Mouse (Mus musculus) limb, embryonic 14.5 days (tissue): ENCODE data around the gene Brk1. TPM values are rescaled to one million over a fixed set of nuclear protein-coding genes. Genes with fewer than 3 reads are reported as not detected.

Source experiments
- ATAC-seq: fragments of 200-750 bp; cut with Nextera tagmentation; 2 replicates; pipeline ENCODE4 v1.8.0; 2017; ENCODE audit warnings: low read depth, moderate number of reproducible peaks, moderate TSS enrichment; ENCODE audit not compliant: low FRiP score
- DNase-seq: peaks from one replicate; pipeline ENCODE4 v3.0.0-alpha.2; 2015; ENCODE audit warnings: low spot score
- H3K27ac ChIP-seq: fragments of 300-500 bp; sonication (generic); replicated peaks from 2 replicates; pipeline ENCODE4 v1.5.1; 2014; ENCODE audit warnings: low read depth, mild to moderate bottlenecking, low read length, moderate library complexity, mixed read lengths
- H3K27me3 ChIP-seq: fragments of 300-500 bp; sonication (generic); 2 replicates; pipeline ENCODE4 v1.6.1; 2014; ENCODE audit warnings: low read length, mixed read lengths; ENCODE audit not compliant: control insufficient read depth, insufficient read depth
- H3K36me3 ChIP-seq: fragments of 300-500 bp; sonication (generic); 2 replicates; pipeline ENCODE4 v1.6.1; 2014; ENCODE audit warnings: mild to moderate bottlenecking, low read length, moderate library complexity, mixed read lengths; ENCODE audit not compliant: control insufficient read depth, insufficient read depth
- H3K4me1 ChIP-seq: fragments of 300-500 bp; sonication (generic); 2 replicates; pipeline ENCODE4 v1.6.1; 2014; ENCODE audit warnings: antibody characterized with exemption, low read length, mixed read lengths; ENCODE audit not compliant: control insufficient read depth, insufficient read depth
- H3K4me2 ChIP-seq: fragments of 300-500 bp; sonication (generic); replicated peaks from 2 replicates; pipeline ENCODE4 v1.6.1; 2014; ENCODE audit warnings: low read depth, mild to moderate bottlenecking, low read length, moderate library complexity; ENCODE audit not compliant: severe bottlenecking
- H3K4me3 ChIP-seq: fragments of 300-500 bp; sonication (generic); replicated peaks from 2 replicates; pipeline ENCODE4 v1.5.1; 2014; ENCODE audit warnings: low read length
- H3K9ac ChIP-seq: fragments of 300-500 bp; sonication (generic); 2 replicates; pipeline ENCODE4 v1.6.1; 2014; ENCODE audit warnings: mild to moderate bottlenecking, low read depth, low read length, moderate library complexity; ENCODE audit not compliant: severe bottlenecking
- H3K9me3 ChIP-seq: fragments of 300-500 bp; sonication (generic); 2 replicates; pipeline ENCODE4 v1.6.1; 2016; ENCODE audit warnings: low read length; ENCODE audit not compliant: control insufficient read depth
- POLR2A ChIP-seq: fragments of 200-500 bp; IDR thresholded peaks from 2 replicates; pipeline ENCODE4 v1.8.0; 2012; ENCODE audit warnings: inconsistent platforms, mild to moderate bottlenecking, moderate library complexity, borderline replicate concordance; ENCODE audit not compliant: insufficient read depth, insufficient read length; ENCODE audit errors: extremely low read depth
- WGBS: fragments of 180-500 bp; shearing (Covaris S2); extraction: QIAGEN DNeasy Blood & Tissue Kit; methylation state at CpG from one replicate; pipeline ENCODE4 v1.1.7; 2014; 5-methylcytosine and 5-hydroxymethylcytosine counted together
- polyA plus RNA-seq, 2 experiments: library from polyadenylated mRNA; depleted of rRNA in 1 of 2; stranded (reverse) in 1 of 2; unstranded in 1 of 2; fragments of >200 nt; fragmentation: Nextera tagmentation in 1 of 2; extraction: Ambion mirVana in 1 of 2; gene quantifications; 2 replicates each; pipeline versions ENCODE4 v1.2.1 to v1.2.3; 2012 to 2014

Brk1 gene
- polyA plus RNA-seq, 2 experiments = 211 to 251 TPM

- Histone ChIP-seq H3K27me3 (no peaks in the 10 kb centered on the region), H3K4me2 (no peak overlapping the region), H3K9me3 (no peaks in the 10 kb centered on the region), H3K4me3 (no peak overlapping the region), H3K9ac (no peak overlapping the region), H3K4me1 (0 out of 2 replicates have a peak, but pooled peaks cover 14% of the 10 kb centered on the region), H3K27ac (no peak overlapping the region), H3K36me3 (no peaks in the 10 kb centered on the region)
- WGBS = 84% methylated on average over 7 of the region's 7 CpGs
- no peak for TF ChIP-seq POLR2A
- no peak for ATAC-seq
- no peak for DNase-seq
Observed at GRCm38 (mm10) chr6:113664305-113664704, 59.7 kb downstream of the Brk1 start.

Other genes with a start within 250 kb of the Brk1 start
- 38.9 and 39.5 TPM in 2 replicates for gene Tada3, start 226.9 kb upstream of the Brk1 start, polyA plus RNA-seq (2012; rRNA removed)
- 41.2 and 43.9 TPM in 2 replicates for gene Tada3, start 226.9 kb upstream of the Brk1 start, polyA plus RNA-seq (2014; fragmentation: Nextera tagmentation; extraction: Ambion mirVana)
- gene Arpc4, start 226.7 kb upstream of the Brk1 start, polyA plus RNA-seq (2012; rRNA removed) = 99.1 and 107 TPM in 2 replicates
- gene Arpc4, start 226.7 kb upstream of the Brk1 start, polyA plus RNA-seq (2014; fragmentation: Nextera tagmentation; extraction: Ambion mirVana) = 223 and 226 TPM in 2 replicates
- gene Ttll3, start 215.5 kb upstream of the Brk1 start, polyA plus RNA-seq (2012; rRNA removed) = 21.4 and 26.1 TPM in 2 replicates
- 2.3 and 4.8 TPM in 2 replicates for gene Ttll3, start 215.5 kb upstream of the Brk1 start, polyA plus RNA-seq (2014; fragmentation: Nextera tagmentation; extraction: Ambion mirVana)
- 38.9 and 46.2 TPM in 2 replicates for gene Rpusd3, start 185.4 kb upstream of the Brk1 start, polyA plus RNA-seq (2012; rRNA removed)
- gene Rpusd3, start 185.4 kb upstream of the Brk1 start, polyA plus RNA-seq (2014; fragmentation: Nextera tagmentation; extraction: Ambion mirVana) = 20.9 and 25.1 TPM in 2 replicates
- gene Cidec, start 169.0 kb upstream of the Brk1 start, polyA plus RNA-seq (2012; rRNA removed) = 0.11 and 0.37 TPM in 2 replicates
- gene Cidec, start 169.0 kb upstream of the Brk1 start, polyA plus RNA-seq (2014; fragmentation: Nextera tagmentation; extraction: Ambion mirVana) = not detected in 2 replicates
- 61.0 and 74.5 TPM in 2 replicates for gene Jagn1, start 162.2 kb upstream of the Brk1 start, polyA plus RNA-seq (2012; rRNA removed)
- gene Jagn1, start 162.2 kb upstream of the Brk1 start, polyA plus RNA-seq (2014; fragmentation: Nextera tagmentation; extraction: Ambion mirVana) = 80.5 and 82.8 TPM in 2 replicates
- gene Il17re, start 146.3 kb upstream of the Brk1 start, polyA plus RNA-seq (2012; rRNA removed) = 6.7 and 9.6 TPM in 2 replicates
- 7.9 and 9.2 TPM in 2 replicates for gene Il17re, start 146.3 kb upstream of the Brk1 start, polyA plus RNA-seq (2014; fragmentation: Nextera tagmentation; extraction: Ambion mirVana)
- gene Il17rc, start 133.3 kb upstream of the Brk1 start, polyA plus RNA-seq (2012; rRNA removed) = 21.5 and 25.2 TPM in 2 replicates
- gene Il17rc, start 133.3 kb upstream of the Brk1 start, polyA plus RNA-seq (2014; fragmentation: Nextera tagmentation; extraction: Ambion mirVana) = 18.5 and 28.2 TPM in 2 replicates
- 14.0 and 15.9 TPM in 2 replicates for gene Creld1, start 121.5 kb upstream of the Brk1 start, polyA plus RNA-seq (2012; rRNA removed)
- gene Creld1, start 121.5 kb upstream of the Brk1 start, polyA plus RNA-seq (2014; fragmentation: Nextera tagmentation; extraction: Ambion mirVana) = 15.9 and 16.1 TPM in 2 replicates
- gene Prrt3, start 102.8 kb upstream of the Brk1 start, polyA plus RNA-seq (2012; rRNA removed) = 0.54 and 0.73 TPM in 2 replicates
- gene Prrt3, start 102.8 kb upstream of the Brk1 start, polyA plus RNA-seq (2014; fragmentation: Nextera tagmentation; extraction: Ambion mirVana) = 0.36 and 0.70 TPM in 2 replicates
- gene Emc3, start 73.1 kb upstream of the Brk1 start, polyA plus RNA-seq (2012; rRNA removed) = 58.0 and 61.6 TPM in 2 replicates
- 93.8 and 96.3 TPM in 2 replicates for gene Emc3, start 73.1 kb upstream of the Brk1 start, polyA plus RNA-seq (2014; fragmentation: Nextera tagmentation; extraction: Ambion mirVana)
- 12.8 and 15.9 TPM in 2 replicates for gene Fancd2, start 73.1 kb upstream of the Brk1 start, polyA plus RNA-seq (2012; rRNA removed)
- gene Fancd2, start 73.1 kb upstream of the Brk1 start, polyA plus RNA-seq (2014; fragmentation: Nextera tagmentation; extraction: Ambion mirVana) = 7.5 and 7.8 TPM in 2 replicates
- gene Fancd2os, start 4.1 kb upstream of the Brk1 start, polyA plus RNA-seq (2012; rRNA removed) = 0.05 TPM in 1 of 2 replicates, not detected in the other
- gene Fancd2os, start 4.1 kb upstream of the Brk1 start, polyA plus RNA-seq (2014; fragmentation: Nextera tagmentation; extraction: Ambion mirVana) = 0.19 and 0.40 TPM in 2 replicates
- gene Vhl, start 19.2 kb downstream of the Brk1 start, polyA plus RNA-seq (2012; rRNA removed) = 36.2 and 37.2 TPM in 2 replicates
- gene Vhl, start 19.2 kb downstream of the Brk1 start, polyA plus RNA-seq (2014; fragmentation: Nextera tagmentation; extraction: Ambion mirVana) = 55.3 and 60.4 TPM in 2 replicates
- gene Irak2, start 33.7 kb downstream of the Brk1 start, polyA plus RNA-seq (2012; rRNA removed) = 9.0 and 9.1 TPM in 2 replicates
- 2.3 and 3.3 TPM in 2 replicates for gene Irak2, start 33.7 kb downstream of the Brk1 start, polyA plus RNA-seq (2014; fragmentation: Nextera tagmentation; extraction: Ambion mirVana)
- gene Tatdn2, start 92.3 kb downstream of the Brk1 start, polyA plus RNA-seq (2012; rRNA removed) = 21.9 and 22.0 TPM in 2 replicates
- gene Tatdn2, start 92.3 kb downstream of the Brk1 start, polyA plus RNA-seq (2014; fragmentation: Nextera tagmentation; extraction: Ambion mirVana) = 1.9 TPM in 2 replicates
- 0.11 and 0.13 TPM in 2 replicates for gene Ghrl, start 115.1 kb downstream of the Brk1 start, polyA plus RNA-seq (2012; rRNA removed)
- gene Ghrl, start 115.1 kb downstream of the Brk1 start, polyA plus RNA-seq (2014; fragmentation: Nextera tagmentation; extraction: Ambion mirVana) = not detected in 2 replicates
- gene Sec13, start 136.0 kb downstream of the Brk1 start, polyA plus RNA-seq (2012; rRNA removed) = 314 and 328 TPM in 2 replicates
- 318 and 326 TPM in 2 replicates for gene Sec13, start 136.0 kb downstream of the Brk1 start, polyA plus RNA-seq (2014; fragmentation: Nextera tagmentation; extraction: Ambion mirVana)